Mouse (Mus musculus) ES-E14 (cell line): ENCODE data around the gene Nsmce3.

Experiments
- CHD2 ChIP-seq: IDR thresholded peaks from 2 replicates; pipeline ENCODE4 v1.6.1; 2014; ENCODE audit warnings: mild to moderate bottlenecking, low read depth, low read length, inconsistent platforms
- HCFC1 ChIP-seq: IDR thresholded peaks from 2 replicates; pipeline ENCODE4 v1.6.1; 2012; ENCODE audit warnings: low read length, inconsistent platforms, borderline replicate concordance; ENCODE audit not compliant: insufficient read depth
- MAFK ChIP-seq: IDR thresholded peaks from 2 replicates; pipeline ENCODE4 v1.6.1; 2014; ENCODE audit warnings: mild to moderate bottlenecking, low read depth, low read length, inconsistent platforms; ENCODE audit not compliant: insufficient read depth
- ZC3H11A ChIP-seq: IDR thresholded peaks from 2 replicates; pipeline ENCODE4 v1.6.1; 2012; ENCODE audit warnings: low read depth, mild to moderate bottlenecking, inconsistent platforms, low read length, borderline replicate concordance
- ZNF384 ChIP-seq: IDR thresholded peaks from 2 replicates; pipeline ENCODE4 v1.6.1; 2012; ENCODE audit warnings: low read depth, low read length, inconsistent platforms

DNA sequence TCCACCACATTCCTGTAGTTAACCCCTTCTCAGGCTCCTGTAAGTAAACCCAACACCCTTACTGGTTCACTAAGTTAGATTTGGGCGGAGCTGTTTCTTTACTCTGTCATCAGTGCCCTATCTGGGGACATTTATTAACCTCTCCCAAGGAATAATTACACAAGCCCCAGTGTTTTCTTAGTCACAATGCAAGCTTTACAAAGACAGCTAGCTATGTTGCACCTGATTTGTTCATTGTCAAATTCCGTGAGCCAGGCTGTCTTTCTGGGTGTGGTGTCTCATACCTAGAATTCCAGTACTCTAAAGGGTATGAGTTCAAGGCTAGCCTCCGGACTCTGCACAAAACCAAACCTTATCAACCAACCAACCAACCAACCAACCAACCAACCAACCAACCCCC is 32.7 kb upstream of the Nsmce3 start:
- no peak for TF ChIP-seq MAFK
- TF ChIP-seq ZNF384 = no peak
- no peak for TF ChIP-seq ZC3H11A
- no peak for TF ChIP-seq CHD2
- no peak for TF ChIP-seq HCFC1
